Mouse (Mus musculus): Measurements from ENCODE around the gene Hoxa4. TPM values are rescaled to one million over a fixed set of nuclear protein-coding genes. Genes with fewer than 3 reads are reported as not detected.

Gene Hoxa4
- not detected in 2 replicates for polyA plus RNA-seq (2012)

DNA sequence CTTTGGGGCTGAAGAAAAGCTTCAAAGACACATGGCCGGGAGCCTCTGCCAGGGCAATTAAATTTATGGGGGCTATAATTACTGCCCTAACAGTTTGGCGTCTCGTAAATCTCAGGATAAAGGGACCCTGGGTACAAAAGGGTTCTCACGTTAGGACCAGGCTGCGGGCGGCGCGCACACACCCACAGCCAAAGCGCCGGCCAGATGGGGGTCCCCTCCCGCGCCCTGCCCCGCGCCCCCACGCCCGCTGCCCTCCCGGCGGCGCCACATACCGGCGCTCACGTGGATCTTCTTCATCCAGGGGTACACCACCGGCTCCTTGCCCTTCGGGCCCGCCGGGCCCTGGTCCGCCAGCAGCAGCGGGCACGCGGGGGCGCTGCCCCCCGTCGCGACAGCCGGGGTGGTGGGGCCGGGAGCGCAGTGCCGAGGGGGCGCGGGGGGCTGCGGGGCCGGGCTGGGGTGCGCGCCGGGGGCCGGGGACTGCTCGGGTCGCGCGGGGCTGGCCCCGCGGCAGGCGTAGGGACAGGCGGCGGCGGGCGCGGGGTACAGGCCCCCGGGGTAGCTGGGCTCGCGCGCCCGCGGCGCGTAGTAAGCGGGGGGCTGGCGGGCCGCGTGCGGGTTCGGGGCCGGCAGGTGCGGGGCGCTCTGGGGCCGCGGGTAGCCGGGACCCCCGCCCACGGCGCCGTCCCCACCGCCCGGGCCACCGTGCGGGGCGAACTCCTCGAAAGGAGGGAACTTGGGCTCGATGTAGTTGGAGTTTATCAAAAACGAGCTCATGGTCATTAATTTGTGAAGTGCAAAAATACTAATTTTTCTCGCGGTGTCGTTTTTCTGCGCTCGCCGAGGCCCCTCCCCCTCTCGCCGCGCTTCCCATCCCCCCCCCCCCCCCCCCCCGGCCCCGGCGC is at the start of gene Hoxa4:
Gene Hoxa4, minus strand, starts transcription at position 848 of the 905 bp plus-strand sequence.
- no peak for TF ChIP-seq GATA1 (IDR thresholded peaks at IDR 0.05; ENCODE audit: low read length)

DNA sequence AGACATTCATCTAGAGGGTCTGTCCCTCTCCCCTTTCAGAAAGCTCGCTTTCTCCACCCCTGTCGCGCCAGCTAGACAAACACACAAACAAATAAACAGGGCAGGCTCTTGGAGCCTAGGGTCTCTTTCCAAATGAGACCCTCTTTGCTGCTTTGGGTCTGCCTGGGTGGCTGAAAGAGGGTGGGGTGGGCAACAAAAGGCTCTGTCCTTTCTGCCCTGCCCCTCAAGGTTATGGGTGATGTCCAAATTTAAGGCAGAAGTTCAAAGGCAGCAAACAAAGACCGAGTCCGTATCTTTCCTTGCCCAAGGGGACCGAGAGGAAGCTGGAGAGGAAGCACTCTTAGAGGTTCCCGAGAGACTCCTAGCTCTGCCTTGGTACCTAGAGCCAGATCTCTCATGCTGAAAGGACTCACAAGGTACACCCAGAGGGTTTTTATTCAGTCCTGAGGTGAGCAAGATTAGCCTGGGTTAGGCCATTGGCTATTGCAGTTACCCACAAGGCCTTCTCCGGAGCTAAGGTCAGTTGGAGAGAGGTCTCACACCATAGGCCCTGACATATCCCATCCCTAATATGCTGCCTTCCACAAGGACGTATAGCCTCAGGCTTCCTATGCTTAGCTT is 49.6 kb upstream of the Hoxa4 start:
- no peak for TF ChIP-seq GATA1 (IDR thresholded peaks at IDR 0.05; ENCODE audit: low read length)

DNA sequence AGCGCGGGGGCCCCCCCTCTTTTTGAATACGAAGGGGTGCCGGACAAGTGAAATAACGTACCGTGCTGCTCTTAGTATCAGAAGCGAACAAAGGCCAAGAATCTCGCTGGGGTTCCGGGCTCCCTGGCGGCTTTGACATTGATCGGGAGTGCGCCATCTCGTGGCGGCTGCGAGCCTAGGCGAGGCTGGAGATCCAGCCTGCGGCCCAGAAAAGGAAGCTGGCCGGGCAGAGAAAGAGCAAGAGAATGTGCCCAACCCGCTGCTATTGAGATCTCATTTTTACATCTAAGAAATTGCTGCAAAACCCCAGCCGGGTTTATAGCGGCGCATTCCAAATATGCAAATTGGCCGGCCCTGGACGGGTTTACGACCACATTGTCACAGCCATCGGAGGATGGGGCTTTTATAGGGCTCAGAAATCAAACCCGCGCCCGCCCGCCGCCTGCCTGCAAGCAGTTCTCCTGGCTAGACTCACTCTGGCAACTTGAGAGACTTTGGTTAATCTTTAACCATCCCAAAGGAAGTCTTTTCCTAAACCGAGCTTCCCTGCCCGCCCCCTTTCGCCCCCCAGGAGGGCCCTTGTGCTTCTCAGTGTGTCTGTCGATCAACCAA is 48.9 kb upstream of the Hoxa4 start, which contains the start of gene Hoxa10:
Gene Hoxa10, minus strand, starts transcription at position 466 of the 612 bp plus-strand sequence.
- TF ChIP-seq GATA1 (IDR thresholded peaks at IDR 0.05; ENCODE audit: low read length), result no peak

DNA sequence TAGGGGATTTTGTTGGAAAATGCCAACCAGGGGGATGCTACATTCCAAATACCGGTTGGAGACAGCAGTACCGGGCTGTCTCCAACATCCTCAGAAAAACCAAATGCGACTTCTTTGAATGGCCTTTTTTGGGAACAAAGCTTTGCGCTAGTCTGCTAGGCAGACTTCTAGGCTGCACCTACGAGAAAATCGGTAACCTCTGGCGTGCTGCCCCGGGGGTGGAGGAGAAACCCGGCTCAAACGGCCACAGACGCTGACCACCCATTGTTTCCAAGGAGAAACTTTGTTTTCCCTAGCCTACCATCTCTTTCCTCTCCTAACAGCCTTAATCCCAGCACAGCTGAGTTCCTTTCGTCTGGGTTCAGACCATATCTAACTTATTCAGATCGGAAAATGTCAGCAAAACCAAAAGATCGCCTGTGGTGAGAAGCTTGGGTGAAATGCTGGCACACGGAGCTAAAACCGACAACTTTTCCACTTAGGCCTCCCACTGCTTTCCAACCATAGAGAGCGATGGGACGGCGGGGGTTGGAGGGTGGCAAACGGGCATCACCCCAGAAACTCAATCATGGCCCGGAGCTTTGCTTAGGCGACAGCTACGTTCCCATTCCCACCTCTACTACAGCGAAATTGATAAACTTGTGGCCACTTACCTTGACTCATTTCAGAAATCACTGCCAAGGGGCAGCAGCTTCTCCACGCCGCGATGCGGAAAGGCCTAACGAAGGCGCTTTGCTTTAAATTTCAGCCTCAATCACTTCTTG is 48.3 kb upstream of the Hoxa4 start:
- TF ChIP-seq GATA1 (IDR thresholded peaks at IDR 0.05; ENCODE audit: low read length), result no peak

DNA sequence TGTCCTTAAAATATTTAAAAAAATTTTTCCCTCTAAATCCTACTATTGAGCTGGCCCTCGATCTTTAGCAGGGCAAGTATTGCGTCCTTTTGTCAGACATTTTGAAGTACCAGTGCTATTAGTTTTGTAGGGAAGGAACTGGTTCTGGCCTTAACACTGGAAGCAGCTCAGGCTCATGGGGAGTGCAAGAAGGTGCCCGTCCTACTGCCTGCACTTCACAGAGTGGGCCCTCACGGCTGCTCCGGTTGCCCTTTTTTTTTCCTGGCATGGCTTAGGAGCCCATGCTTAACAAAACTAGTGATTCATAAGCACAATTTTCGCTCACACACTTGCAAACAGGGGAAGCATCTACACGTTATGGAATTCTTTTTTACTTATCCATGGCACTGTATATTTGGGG is 47.4 kb upstream of the Hoxa4 start:
- TF ChIP-seq GATA1 (IDR thresholded peaks at IDR 0.05; ENCODE audit: low read length), result no peak

DNA sequence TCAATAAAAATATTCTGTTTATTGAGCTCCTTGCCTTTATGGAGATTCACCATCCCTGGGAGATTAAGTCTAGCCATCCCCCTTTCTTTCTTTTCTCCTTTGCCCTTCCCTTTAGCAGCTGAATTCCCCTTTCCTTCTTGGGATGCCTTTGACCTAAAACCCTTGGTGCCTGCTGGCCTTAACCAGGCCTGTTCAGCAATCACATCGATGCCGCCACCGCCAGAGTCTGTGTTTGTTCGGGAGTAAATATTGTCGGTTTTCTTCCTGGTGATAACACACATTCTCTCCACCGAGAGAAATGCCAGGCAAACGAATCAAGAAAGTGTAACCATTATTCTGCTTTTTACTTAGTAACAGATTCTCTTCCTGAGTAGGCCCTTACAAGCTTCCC is 46.6 kb upstream of the Hoxa4 start:
- TF ChIP-seq GATA1 (IDR thresholded peaks at IDR 0.05; ENCODE audit: low read length), result no peak

DNA sequence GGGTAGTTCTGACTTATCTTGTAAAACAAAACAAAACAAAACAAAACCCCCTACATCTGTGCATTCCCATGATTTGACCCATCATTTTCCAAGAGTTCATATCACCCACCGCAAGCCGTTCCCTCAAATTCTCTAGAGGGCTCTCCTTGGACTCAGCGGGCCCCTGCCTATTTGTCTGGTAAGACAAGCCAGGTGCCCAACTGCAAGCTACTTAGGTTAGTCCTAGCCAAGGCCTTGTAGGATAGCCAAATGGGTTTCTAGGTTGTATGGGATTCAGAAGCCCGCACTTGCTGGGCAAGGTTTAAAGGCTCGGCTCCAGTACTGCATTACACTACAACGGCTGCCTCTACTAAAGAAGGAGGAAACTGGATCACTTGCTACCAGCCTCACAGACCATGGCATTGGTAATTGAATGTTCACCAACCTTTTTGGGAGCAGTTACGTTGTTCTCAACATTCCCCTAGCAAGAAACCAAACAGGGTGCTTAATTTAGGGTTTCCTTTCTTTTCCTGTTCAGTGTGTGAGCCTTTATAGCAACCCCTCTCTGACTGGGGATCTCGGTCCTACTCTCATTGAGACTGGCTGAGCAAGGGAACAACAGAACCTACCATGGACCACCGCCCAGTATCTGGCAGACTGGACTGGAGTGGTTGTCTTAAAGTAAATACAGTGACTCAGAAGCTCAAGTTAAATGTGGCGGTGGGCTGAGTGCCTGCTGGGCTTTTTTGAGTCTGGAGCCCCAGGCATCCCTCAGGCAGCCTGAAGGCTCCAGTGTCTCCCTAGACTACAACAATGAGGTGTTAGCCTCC is 46.0 kb upstream of the Hoxa4 start:
- TF ChIP-seq GATA1 (IDR thresholded peaks at IDR 0.05; ENCODE audit: low read length), result no peak

DNA sequence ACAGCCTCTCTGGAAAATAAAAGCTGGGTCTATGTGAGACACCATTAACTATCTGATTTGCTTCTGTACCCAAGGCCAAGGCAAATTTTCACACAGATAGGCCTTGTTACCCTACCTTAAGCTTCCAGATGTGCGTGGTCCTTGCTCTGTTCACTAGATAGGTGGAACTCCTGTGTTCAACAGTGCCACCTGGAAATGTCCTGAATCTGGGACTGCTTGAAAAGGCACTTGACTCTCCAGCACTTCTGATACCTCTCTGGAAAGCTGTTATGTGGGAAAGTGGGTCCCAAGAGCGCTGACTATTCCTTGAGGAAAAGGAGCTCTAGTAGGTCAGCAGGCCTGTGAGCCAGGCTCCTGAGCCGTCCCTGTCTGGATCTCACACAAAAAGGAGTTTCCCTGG is 45.3 kb upstream of the Hoxa4 start:
- TF ChIP-seq GATA1 (IDR thresholded peaks at IDR 0.05; ENCODE audit: low read length), result no peak

DNA sequence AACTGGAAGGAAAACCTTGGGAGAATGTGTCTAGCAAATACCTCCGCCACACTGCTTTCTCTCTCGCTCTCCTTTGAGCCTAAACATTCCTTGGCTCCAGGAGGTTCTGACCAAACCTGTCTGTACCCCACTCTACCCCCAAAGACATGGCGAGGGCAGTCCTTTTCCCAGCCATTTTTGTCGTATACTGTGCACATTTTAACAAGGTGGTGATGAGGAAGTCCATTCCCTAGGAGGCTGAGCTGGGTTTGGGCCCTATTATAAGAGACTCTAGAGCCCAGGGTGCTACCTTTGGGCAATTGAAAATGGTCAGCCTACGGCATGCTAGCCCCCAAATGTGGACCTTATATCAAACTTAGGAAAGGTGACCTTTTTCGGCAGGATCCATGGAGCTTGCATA is 44.3 kb upstream of the Hoxa4 start:
- TF ChIP-seq GATA1 (IDR thresholded peaks at IDR 0.05; ENCODE audit: low read length), result no peak

DNA sequence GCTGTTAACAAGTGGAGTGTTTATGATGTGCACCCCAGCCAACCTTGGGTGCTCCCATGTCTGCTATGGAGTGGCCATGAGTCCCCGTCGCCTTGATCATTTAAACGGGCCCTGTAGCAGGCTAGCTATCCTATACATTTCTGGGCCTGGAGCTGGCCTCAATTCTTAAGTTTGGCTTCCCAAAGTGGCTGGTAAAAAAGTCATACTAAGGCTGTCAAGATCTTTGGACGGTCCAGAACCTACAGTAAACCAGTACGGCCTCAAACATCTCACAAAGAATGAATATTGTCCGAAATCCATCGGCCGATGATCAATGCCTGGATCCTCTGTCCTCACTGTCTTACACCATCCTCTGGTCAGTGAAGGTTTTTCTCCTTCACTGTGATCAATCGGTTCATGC is 43.7 kb upstream of the Hoxa4 start:
- TF ChIP-seq GATA1 (IDR thresholded peaks at IDR 0.05; ENCODE audit: low read length), result no peak

DNA sequence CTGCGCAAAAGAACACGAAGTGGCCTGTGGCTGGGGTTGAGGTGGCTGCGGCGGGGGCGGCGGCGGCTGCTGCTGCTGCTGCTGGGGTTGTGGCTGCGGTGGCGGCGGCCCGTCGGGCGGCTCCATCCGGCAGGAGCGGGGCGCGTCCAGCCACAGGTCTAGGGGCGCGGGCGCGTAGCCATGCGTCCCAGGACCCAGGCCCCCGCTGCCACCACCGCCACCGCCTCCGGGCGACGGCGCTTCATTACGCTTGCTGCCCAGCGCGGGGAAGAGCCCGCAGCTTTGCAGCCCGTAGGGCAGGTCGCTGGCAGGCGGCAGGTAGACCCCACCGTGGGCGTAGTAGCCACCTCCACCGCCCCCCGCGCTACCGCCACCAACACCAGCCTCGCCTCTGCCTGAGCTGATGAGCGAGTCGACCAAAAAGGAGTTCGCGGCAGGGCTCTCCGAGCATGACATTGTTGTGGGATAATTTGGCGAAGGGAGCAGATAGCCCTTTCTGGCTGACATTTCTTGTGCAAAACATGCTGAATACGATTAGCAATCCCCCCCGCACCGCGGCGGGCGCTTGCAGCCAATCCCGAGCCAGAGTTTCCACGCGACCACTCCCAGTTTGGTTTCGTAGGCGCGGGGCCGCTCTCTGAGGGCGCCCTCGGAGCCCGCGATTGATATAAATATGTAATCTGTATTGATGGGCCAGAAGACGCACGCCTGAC is 43.0 kb upstream of the Hoxa4 start:
- no peak for TF ChIP-seq GATA1 (IDR thresholded peaks at IDR 0.05; ENCODE audit: low read length)

DNA sequence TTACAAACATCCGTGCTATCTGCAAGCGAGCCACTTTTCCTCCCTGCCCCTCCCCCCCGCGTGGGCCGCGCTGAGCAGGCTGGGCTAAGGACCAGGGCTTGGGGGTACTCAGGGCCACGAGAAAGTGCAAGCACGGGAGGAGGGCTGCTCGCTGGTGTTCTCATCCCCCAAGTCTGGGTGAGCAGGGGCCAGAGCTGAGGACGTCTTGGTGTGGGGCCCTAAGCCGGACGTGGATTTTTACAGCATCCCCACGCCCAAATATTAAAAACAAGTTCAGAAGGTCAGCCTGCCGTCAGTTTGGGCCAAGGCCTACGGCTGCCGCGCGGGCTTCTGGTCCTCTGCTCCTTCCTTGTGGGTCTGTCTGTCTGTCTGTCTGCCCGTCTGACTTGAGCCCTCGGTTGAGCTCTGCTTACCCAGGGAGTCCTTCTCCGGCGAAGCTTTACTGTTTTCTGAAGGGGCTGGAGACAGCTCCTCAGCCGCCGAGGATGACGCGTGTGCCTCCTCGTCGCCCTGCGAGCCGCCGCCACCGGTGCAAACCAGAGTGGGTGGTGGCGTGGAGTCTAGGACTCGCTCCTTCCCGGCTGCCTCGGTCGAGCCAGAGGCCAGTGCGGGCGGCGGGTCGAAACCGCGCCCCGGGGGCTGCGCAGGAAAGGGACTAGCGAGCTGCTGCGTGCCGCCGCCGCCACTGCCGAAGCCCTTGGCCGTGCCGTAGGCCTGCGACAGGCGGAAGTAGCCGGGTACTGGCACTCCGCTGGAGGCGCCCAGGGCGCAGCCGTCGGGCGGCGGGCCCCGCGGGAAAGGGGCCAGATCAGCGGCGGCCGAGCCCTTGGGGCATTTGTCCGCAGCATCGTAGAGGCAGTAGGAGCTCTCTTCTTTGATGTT is 42.2 kb upstream of the Hoxa4 start:
- no peak for TF ChIP-seq GATA1 (IDR thresholded peaks at IDR 0.05; ENCODE audit: low read length)

DNA sequence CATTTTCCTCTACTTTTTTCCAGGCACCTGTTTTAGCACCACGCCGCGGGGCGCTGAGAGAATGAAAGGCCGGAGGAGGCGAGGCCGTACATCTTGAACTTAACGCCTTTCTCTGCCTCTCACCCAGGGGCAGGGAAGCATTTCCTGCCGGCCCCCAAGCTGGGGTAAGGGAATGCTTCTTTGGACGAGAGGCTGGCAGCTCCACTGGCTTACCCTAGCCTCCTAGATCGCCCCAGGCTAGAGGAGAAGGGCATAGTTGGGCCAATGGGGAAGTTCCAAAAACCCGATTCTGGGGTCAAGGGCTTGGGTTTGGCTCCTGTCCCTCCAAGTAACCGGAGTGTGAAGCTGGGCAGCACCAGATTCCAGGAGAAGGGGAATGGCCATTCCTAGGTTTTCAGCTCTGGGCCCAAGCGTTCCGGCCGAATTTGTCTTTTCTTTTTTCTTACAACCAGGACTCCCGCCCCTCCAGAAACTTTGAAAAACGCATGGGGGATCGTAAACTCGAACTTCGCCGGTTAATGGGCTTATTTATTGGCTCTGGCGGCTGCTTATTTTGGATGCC is 41.5 kb upstream of the Hoxa4 start:
- TF ChIP-seq GATA1 (IDR thresholded peaks at IDR 0.05; ENCODE audit: low read length), result no peak

All from G1E-ER4 (cell line).